Mouse (Mus musculus) cortical plate, adult 2 months (tissue): Measurements from ENCODE around the gene Myl9. TPM values are rescaled to one million over a fixed set of nuclear protein-coding genes. Genes with fewer than 3 reads are reported as not detected.

Source experiments
- H3K27ac ChIP-seq: fragments of 200-500 bp; 2 replicates; pipeline ENCODE4 v1.5.1; 2012; ENCODE audit warnings: low read length, control low read depth, inconsistent platforms; ENCODE audit not compliant: insufficient read depth
- H3K4me1 ChIP-seq: fragments of 200-500 bp; 2 replicates; pipeline ENCODE4 v1.6.1; 2011; ENCODE audit warnings: low read length; ENCODE audit not compliant: control insufficient read depth, insufficient read depth
- H3K4me3 ChIP-seq: fragments of 200-500 bp; 2 replicates; pipeline ENCODE4 v1.5.1; 2011; ENCODE audit warnings: mild to moderate bottlenecking, low read length, control low read depth; ENCODE audit not compliant: insufficient read depth
- CTCF ChIP-seq: fragments of 200-500 bp; IDR thresholded peaks from 2 replicates; pipeline ENCODE4 v1.5.1; 2011; ENCODE audit warnings: mild to moderate bottlenecking, control low read depth, low read length; ENCODE audit not compliant: insufficient read depth; ENCODE audit errors: extremely low read depth
- POLR2A ChIP-seq: fragments of 200-500 bp; IDR thresholded peaks from 2 replicates; pipeline ENCODE4 v1.6.1; 2011; ENCODE audit warnings: mild to moderate bottlenecking, low read length, control low read depth; ENCODE audit not compliant: insufficient read depth; ENCODE audit errors: extremely low read depth
- polyA plus RNA-seq: library from polyadenylated mRNA; depleted of rRNA; stranded (reverse); fragments of >200 nt; gene quantifications from 2 replicates; pipeline ENCODE4 v1.2.3, GENCODE M21; 2012

Myl9 gene
- polyA plus RNA-seq, 1 experiment = 47.7 TPM

DNA sequence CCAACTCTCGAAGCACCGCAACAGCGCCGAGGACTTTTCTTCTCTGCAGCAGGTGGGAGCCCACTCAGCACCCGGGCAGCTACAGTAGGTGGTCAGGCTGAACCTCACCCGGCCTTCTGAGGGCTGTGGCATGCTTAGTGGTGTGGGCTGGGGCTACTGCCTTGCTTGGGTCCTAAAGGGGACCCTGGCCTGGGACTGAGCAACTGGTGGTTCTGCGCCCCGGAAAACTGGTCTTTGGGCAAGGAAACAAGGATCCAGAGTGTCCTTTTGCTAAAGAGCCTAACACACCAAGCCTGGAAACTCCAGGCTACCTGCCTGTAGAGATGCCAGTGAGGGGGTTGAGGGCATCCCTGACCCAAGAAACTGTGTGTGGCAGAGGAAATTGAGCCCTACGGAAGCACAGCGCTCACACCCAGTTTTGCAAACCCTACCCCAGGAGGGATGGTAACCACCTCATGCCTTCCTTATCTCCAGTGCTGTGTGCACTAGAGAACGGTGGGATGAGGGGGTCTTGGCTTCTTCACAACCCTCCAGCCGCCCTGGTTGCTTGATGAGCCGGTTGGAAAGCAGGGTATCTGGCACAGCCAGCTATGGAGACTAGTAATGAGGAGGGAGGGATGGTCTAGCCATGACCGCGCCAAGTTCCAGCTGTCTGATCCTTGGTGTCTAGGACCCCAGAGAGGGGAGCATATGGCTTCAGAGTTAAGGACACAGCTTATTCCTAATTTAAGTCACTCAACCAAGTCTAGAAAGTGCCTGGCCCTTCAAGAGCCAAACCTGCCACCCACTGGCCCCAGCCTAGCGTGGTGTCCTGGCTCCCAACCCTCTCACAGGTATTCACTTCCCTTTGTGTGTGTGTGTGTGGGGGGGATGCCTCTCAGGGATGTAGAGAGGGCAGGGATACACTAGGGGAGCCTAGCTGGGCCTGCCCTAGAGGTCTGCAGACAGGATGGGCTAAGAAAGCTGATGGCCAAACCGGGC is 525 bp downstream of the Myl9 start:
- no peak overlapping the region for H3K27ac ChIP-seq
- no peak overlapping the region; the same call in 1 of the 2 replicates for H3K4me3 ChIP-seq
- peaks cover 4% of the 10 kb centered on the region for H3K4me1 ChIP-seq
- TF ChIP-seq CTCF = no peak
- TF ChIP-seq POLR2A = no peak

DNA sequence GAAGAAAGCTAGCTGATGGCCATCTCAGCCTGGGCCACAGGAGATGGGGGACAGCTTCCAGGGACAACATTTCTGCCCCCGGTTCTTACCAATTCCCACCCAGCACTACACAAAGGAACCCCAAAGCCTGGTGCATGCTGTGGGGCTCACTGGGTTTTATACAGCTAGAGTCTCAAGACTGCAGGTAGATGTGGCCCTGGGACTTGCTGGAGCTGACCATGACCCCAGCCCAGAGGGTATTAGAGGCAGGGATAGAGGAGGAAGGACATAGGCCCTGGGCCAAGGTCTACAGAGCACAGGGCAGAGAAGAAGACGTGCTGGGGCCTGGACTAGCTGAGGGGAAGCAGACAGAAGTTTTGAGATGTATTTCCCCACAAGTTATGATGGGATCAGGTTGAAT is 1.7 kb downstream of the Myl9 start:
- Histone ChIP-seq H3K27ac (no peak overlapping the region), H3K4me3 (no peak overlapping the region)
- TF ChIP-seq CTCF (no peak), POLR2A (no peak)

DNA sequence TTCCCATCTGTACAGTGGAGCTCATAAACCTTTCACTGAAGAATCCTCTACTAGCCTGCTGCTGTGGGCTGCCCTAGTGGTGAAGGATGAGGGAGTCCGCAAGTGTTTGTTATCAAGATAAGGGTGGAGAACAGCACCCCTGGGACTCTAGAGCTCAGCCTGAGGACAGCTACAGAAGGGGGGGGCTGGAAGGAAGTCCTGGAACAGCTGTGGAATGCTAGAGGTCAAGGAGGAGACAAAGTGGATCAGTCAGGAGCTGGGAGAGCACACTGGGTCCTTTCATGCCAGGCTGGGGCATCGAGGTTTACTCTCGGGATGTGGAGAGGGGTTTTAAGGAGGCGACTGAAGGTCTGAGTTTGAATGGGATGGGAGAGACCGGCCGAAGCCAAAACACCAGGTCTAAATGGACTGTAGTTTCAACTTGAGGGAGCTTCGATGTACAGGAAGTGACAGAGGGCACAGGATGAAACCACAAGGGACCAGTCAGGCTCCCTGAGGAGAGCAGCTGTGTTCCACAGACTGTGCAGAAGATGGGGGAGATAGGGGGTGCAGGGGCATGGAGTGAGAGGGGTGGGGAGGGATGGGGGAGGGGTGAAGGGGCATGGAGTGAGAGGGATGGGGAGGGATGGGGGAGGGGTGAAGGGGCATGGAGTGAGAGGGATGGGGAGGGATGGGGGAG is 2.2 kb downstream of the Myl9 start:
- no peak for TF ChIP-seq CTCF
- no peak for TF ChIP-seq POLR2A
- Histone ChIP-seq H3K4me3 (no peak overlapping the region), H3K4me1 (peaks cover 4% of the 10 kb centered on the region), H3K27ac (no peak overlapping the region)

More for the DNA sequence above, 1.7 kb downstream of the Myl9 start:
- H3K4me1 ChIP-seq = peaks cover 4% of the 10 kb centered on the region

DNA sequence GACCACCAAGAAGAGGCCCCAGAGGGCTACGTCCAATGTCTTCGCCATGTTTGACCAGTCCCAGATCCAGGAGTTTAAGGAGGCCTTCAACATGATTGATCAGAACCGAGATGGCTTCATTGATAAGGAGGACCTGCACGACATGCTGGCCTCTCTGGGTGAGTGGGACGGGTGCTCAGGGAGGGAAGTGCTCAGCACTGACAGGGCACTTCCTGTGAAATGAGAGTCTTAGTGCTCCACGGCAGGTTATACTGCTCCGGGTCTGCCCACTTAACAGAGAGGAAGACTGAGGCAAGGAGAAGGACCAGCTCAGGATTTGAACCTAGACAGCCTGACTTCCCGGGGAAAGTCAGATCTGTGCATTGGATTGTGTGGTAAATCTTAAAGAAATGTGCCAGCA is 3.4 kb downstream of the Myl9 start:
- Histone ChIP-seq H3K4me3 (no peak overlapping the region), H3K27ac (no peak overlapping the region), H3K4me1 (peaks cover 4% of the 10 kb centered on the region)
- TF ChIP-seq CTCF (no peak), POLR2A (no peak)

DNA sequence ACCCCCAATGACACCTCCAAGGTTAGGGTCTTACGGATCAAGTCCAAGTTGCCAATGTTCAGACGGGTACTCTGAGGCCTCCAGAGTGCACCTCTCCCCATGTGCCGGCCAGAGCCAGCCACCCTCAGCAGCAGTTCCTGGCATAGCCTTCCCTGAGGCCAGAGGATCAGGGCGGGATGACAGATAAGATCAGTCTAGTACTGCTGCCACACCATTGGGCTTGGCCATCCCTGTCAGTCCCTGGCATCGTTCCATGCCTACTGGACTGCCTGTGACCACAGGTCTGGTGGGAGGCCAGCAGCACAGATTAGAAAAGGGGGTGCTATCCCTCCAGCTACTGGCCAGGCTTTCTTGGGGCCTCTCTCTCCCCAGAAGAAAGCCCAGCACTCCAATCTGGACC is 3.8 kb downstream of the Myl9 start:
- TF ChIP-seq CTCF (no peak), POLR2A (no peak)
- Histone ChIP-seq H3K27ac (no peak overlapping the region), H3K4me3 (no peak overlapping the region), H3K4me1 (peaks cover 4% of the 10 kb centered on the region)

DNA sequence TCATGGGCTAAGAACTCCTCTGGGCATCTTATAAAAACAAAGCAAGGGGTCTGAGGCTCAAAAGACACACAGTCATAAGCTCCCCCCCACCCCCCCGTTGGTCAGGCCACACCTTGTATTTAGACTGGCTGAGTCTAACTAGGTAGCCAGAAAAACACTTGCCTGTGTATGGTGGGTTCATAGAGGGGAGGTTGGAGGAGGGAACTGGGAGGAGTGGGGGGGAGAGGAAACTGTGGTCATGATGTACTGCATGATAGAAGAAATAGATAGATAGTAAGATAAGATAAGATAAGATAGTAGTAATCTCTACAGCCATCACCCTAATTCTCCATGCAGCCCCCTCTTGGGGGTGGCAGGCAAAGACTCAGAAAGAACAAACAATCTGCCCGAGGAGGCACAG is 4.3 kb downstream of the Myl9 start:
- Histone ChIP-seq H3K4me3 (no peak overlapping the region), H3K27ac (no peak overlapping the region), H3K4me1 (peaks cover 2% of the 10 kb centered on the region)
- no peak for TF ChIP-seq POLR2A
- no peak for TF ChIP-seq CTCF

DNA sequence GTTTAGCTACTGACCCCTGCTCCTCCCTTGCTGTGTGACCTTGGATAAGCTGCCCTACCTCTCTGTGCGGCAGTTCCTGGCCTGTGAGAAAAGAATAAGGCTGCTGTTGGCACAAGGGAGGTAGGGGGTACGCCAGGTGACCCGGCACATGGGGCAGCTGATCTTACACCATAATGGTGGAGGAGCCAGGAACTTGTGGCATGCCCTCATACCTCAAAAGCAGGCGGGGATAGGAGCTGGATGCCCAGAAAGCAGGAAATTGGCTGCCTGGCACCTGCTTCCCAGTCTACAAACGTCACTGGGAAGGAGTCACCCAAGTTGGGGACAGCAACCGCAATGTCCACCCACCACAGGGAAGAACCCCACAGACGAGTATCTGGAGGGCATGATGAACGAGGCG is 4.9 kb downstream of the Myl9 start:
- TF ChIP-seq CTCF (no peak), POLR2A (no peak)

DNA sequence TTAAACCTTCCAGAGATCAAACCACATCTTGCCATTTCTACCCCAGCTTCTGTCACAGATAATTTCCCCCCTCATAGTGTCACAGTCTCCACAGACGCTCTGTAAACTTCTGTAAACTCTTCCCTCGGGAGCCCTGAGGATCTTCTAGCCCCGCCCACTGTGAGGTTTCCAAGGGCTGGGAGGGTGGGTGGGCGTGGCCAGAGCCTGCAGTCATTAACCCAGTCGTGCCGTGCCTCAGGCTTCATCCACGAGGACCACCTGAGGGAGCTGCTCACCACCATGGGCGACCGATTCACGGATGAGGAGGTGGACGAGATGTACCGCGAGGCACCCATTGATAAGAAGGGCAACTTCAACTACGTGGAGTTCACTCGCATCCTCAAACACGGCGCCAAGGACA is 5.5 kb downstream of the Myl9 start:
- Histone ChIP-seq H3K4me1 (no peaks in the 10 kb centered on the region), H3K4me3 (no peak overlapping the region), H3K27ac (no peak overlapping the region)
- TF ChIP-seq CTCF = no peak
- no peak for TF ChIP-seq POLR2A

More for the DNA sequence above, 4.9 kb downstream of the Myl9 start:
- Histone ChIP-seq H3K4me1 (no peaks in the 10 kb centered on the region), H3K4me3 (no peak overlapping the region), H3K27ac (no peak overlapping the region)

DNA sequence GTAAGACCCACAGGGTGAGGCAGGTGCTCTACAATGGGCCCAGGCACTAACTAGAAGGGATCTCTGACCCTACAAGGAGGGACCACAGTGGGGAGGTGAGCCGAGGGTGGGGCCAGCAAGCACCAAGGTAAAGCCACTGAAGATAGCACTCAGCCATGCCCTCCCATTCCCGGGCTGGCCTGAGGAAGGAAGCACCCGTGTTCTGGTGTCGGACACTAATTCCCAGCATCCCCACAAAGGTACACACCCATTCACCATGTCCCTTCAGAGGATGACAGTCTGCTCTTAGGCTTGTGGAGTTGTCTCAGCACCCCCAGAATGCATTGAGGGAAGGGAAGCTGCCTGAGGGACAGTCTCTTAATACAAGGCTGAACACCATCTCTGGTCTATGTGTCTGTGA is 6.1 kb downstream of the Myl9 start:
- TF ChIP-seq POLR2A (no peak), CTCF (no peak)
- Histone ChIP-seq H3K27ac (no peak overlapping the region), H3K4me1 (no peaks in the 10 kb centered on the region), H3K4me3 (no peak overlapping the region)

DNA sequence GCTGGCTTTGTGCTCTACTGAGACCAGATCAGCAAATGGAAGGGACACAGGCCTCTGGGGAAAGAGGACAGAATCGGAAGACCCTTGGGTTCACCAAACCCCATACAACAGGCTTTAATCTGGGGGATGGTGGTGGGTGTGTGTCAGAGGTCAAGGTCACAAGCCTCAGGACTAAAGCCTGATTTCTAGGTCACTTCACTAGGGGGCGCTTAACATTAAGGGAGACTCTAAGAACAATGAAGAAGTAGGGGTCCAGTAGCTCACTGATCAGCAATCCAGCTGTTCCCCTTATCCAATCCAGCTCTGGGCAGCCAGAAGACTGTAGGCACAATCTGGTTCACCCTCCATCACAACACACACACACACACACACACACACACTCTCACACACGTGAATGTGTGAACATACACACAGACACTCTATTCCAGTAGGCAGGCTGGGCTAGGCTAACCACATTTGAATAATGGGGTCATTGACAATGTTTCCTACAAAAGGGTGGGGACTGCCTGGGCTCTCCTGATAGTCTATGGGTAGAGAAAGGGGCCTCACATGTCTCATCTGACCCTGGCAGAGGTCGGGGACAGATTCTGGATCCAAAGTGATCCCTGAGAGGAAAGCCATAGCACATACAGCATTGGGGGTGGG is 6.7 kb downstream of the Myl9 start:
- TF ChIP-seq CTCF = no peak
- no peak for TF ChIP-seq POLR2A
- H3K27ac ChIP-seq = no peak overlapping the region
- H3K4me3 ChIP-seq = no peak overlapping the region
- H3K4me1 ChIP-seq = no peaks in the 10 kb centered on the region
